Mouse (Mus musculus) 3134 (cell line): Measurements from ENCODE around the gene 2010111I01Rik.

ENCODE experiments used
- DNase-seq: peaks from one replicate; pipeline ENCODE4 v3.0.0-alpha.2; 2011; ENCODE audit warnings: low spot score; ENCODE audit not compliant: insufficient read length; ENCODE audit errors: extremely low read depth

The 2010111I01Rik gene

GRCm38 (mm10) chr13:63106574-63106973 is 141.9 kb downstream of the 2010111I01Rik start:
- no peak for DNase-seq

- DNase-seq, result peak; percentile 53
Observed at GRCm38 (mm10) chr13:63108601-63109000, 143.9 kb downstream of the 2010111I01Rik start.

GRCm38 (mm10) chr13:63111297-63112042 is 146.8 kb downstream of the 2010111I01Rik start:
- DNase-seq, result no peak

- DNase-seq, result no peak
Observed at GRCm38 (mm10) chr13:63112043-63112597, 147.4 kb downstream of the 2010111I01Rik start.

GRCm38 (mm10) chr13:63112598-63113372 is 148.1 kb downstream of the 2010111I01Rik start:
- DNase-seq, result no peak

- DNase-seq, result no peak
Observed at GRCm38 (mm10) chr13:63113881-63114301, 149.2 kb downstream of the 2010111I01Rik start.

GRCm38 (mm10) chr13:63115187-63115784 is 150.6 kb downstream of the 2010111I01Rik start:
- no peak for DNase-seq

GRCm38 (mm10) chr13:63117495-63118184 is 152.9 kb downstream of the 2010111I01Rik start:
- DNase-seq, result no peak

- no peak for DNase-seq
Observed at GRCm38 (mm10) chr13:63118682-63119081, 154.0 kb downstream of the 2010111I01Rik start.

GRCm38 (mm10) chr13:63120296-63120695 is 155.6 kb downstream of the 2010111I01Rik start:
- no peak for DNase-seq

GRCm38 (mm10) chr13:63121747-63122146 is 157.1 kb downstream of the 2010111I01Rik start:
- no peak for DNase-seq

GRCm38 (mm10) chr13:63126206-63126605 is 161.5 kb downstream of the 2010111I01Rik start:
- no peak for DNase-seq

- no peak for DNase-seq
Observed at GRCm38 (mm10) chr13:63127516-63127915, 162.8 kb downstream of the 2010111I01Rik start.

- DNase-seq, result peak; percentile 21
Observed at GRCm38 (mm10) chr13:63134879-63135421, 170.3 kb downstream of the 2010111I01Rik start.

- no peak for DNase-seq
Observed at GRCm38 (mm10) chr13:63135994-63136393, 171.3 kb downstream of the 2010111I01Rik start.

GRCm38 (mm10) chr13:63136775-63137174 is 172.1 kb downstream of the 2010111I01Rik start:
- DNase-seq, result no peak

- DNase-seq, result no peak
Observed at GRCm38 (mm10) chr13:63138376-63139048, 173.8 kb downstream of the 2010111I01Rik start.

GRCm38 (mm10) chr13:63139463-63140226 is 175.0 kb downstream of the 2010111I01Rik start:
- no peak for DNase-seq

- DNase-seq, result no peak
Observed at GRCm38 (mm10) chr13:63140784-63141183, 176.1 kb downstream of the 2010111I01Rik start.
